Mouse (Mus musculus): ENCODE measurements around the gene Adamts7. TPM values are rescaled to one million over a fixed set of nuclear protein-coding genes. Genes with fewer than 3 reads are reported as not detected.

Gene Adamts7
- polyA plus RNA-seq, 1 experiment from 2014 or later: 0.35 TPM

DNA sequence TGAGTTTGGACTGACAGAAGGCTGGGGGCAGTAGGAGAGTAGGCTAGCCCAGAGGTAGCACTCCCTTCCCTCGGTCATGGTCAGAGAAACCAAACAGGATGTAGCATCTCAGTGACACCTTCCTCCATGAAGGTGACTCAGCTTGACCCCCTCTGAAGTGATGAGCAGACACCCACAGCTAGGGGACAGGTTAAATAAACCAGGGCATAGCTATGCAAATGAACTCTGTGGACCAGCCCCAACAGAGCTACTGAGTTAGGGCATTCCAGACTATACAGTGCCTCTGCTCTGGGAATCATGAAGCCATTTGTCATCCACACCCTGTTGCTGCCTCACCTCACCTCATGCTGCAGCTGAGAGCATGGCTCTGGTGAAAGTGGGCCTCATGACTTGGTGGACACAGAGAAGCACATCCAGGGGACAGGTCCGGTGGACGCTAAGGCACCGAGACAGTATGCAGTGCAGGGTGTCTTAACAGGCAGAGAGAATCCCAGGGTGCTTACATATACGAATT, 71.1 kb downstream of the Adamts7 start:
- DNase-seq (ENCODE audit: low spot score): no peak

DNA sequence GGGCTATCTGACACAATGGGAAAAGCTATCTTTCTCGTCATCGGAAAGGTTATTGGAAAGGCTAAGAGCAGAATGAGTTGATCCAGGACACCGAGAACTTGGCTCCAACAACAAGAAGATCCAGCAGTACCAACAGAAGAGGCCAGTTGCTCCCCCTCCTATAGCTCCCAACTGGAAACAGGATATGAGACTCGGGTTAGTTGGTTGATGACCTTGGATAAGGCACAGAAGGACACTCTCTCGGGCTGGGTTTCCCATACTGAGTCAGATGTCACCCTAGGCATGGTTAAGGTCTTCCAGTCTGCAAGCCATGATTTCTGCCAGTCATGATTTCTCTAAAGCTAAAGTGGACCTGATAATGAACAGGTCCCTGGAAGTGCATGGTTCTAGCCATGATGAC, 71.9 kb downstream of the Adamts7 start:
- no peak for DNase-seq (ENCODE audit: low spot score)

DNA sequence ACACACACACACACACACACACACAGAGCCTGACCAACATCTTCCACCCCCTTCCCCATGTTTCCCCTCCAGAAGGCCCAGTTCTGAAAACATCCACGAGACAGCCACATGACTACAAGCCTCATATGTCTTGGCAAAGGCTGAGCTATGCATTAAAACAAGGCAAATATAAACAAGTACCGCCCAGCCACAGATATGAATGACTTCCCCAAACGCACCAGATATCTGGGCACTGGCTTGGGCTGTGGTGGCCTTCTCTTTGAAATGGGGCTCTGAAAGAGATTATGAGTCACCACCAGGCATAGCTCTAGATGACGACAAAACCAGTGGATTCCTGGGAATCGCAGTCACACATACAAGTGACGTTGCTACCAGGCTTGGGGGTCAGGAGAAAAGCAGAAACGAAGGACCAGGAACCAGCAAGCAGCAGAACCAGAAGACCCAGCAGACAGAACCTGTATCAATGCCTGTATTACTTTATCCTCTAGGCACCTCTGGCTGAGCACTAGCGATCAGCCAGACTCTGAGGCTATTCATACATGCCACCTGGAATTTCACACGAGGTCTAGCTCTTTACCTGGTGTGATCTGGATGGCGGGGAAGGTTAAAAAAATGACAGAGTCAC, 72.5 kb downstream of the Adamts7 start:
- DNase-seq (ENCODE audit: low spot score): no peak

DNA sequence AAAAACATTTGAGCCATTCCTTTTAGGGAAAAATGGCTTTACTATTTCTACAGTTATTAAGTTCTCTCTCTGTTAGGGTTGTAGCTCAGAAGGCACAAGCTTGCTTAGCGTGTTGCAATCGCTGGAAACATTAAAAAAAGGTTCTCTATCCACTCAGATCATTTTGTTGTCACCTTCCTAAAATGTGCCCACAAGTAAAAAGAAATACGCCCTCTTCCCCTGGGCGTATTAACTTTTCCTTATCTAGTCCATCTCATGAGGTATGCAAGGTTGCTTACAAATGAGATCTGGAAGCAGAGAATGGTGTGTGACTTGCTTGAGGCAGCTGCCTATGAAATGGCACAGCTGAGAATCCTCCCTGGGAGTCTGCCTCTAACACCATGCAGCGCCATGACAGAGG, 73.9 kb downstream of the Adamts7 start:
- DNase-seq (ENCODE audit: low spot score): peak; percentile 16

DNA sequence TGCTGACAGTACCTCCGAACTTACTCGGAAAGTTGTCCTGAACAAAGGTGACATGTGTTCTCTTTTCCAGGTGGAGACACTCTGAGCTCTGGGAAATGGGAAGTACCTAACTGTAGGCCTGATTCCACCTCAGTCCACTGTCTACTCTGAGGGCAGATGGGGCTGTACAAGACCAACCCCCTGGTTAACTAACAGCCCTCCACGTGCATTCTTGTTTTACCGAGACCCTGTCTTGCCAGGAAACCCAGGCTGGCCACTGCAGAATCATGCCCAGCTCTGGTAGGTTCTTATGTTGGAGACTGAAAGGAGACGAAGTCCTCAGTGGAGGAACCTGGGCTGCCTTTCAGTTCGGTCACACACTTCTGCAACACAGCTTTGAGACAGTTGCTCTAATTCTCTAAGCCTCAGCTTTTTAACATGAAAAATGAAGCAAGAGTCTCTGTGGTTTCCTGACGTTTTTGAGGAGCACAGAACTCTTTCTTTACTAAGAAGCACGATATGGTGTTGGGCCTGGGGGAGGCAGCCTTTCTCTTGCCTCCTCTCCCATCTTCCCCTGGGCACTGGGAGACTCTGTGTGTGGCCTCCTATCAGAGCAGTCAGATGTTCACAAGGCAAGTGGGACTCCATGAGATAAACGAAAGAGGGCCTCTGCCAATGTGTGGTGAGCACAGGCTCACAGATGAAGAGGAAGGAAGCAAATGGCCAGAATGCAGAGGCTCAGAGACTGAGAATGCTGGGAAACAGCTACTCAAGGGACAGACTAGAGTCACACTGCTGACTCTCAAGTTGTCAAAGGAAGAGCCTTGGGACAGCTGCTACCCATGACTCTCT, 74.6 kb downstream of the Adamts7 start:
- peak; percentile 60 for DNase-seq (ENCODE audit: low spot score)

DNA sequence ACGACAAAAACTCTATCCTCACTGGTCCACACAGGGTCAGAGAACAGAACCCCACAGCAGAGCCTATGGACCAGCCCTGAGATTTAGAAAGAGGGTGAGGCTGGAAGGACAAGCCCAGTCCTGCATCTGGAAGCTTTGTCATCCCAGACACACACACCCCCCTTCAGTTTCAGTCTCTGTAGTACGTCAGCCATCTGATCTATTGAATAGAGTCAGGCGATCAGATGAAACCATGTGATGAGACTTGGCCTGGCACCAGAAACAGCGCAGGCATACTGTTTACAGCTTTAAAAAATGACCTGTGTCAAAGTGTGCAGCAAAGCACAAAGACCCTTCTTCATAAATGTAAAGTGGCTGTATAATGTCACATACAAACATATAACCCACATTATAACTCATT, 77.7 kb downstream of the Adamts7 start:
- DNase-seq (ENCODE audit: low spot score): no peak

DNA sequence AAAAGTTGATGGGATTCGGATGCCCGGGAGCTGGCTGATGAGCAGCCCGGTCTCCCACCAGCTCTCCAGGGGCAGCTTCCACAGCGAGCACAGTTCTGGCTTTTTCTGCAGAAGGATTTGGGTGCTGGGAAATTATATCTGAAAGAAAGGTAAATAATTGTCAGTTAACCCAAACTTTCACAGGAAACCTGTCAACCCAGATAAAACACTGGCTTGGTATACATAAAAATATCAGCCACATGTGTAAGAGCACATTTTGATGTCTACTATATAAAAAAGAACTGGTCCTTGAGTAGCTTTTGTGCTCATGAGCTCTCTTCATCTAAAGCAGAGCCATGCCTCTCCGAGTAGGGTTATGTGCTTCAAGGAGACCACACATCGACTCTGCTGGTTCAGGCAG, 78.2 kb downstream of the Adamts7 start:
- DNase-seq (ENCODE audit: low spot score): no peak

DNA sequence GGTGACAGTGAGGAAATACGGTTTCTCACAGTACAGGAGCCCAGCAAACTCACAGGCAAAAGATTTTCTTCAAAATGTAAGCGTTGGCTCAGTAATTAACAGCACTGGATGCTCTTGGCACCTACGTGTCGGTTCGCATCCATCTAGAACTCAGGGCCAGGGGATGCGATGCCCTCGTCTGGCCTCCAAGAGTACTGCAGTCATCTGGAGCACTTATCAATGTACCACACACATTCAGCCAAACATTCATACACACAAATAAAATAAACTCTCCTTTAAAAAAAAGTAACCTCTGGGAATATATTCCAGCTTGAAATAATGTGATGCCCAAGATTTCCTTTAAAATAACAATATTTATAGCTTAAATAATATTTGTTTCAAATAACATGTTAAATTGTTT, 78.7 kb downstream of the Adamts7 start:
- DNase-seq (ENCODE audit: low spot score): peak; percentile 42

DNA sequence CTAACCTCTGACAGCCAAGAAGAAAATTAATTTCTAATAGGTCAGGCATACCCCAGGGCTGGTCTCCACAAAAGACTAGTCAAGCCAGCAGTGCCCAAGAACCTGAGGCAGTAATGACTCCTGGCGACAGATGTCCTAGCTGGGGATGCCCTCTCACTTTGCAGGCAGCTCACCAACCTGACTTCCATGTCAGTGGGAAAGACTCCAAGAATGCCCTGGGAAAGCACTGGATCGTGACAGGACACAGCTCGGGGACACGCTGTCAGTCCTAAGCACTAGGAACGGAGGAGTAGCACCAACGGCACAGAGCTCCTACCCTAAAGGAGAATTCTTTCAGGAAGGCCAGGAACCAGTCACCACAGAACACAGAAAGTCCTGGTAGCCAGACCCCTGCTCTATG, 79.4 kb downstream of the Adamts7 start:
- DNase-seq (ENCODE audit: low spot score): no peak

DNA sequence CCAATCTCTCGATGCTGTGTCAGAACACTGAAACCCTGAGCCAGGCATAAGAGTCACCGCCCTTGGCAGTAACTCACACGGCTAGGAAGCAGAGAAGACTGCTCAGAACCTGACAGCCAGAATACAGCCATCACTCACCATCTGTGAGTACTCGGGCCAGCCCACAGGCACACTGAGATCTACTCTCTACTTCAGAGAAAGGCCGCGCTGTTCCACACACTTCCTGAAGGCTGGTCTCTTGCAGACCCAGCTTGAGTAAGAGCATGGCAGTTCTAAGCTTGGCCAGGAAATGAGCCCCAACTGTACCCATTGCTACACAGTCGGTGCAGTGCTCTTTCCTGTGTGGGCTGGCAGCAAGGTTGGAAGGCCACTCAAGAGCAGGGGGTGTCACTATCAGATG, 80.0 kb downstream of the Adamts7 start:
- peak; percentile 75 for DNase-seq (ENCODE audit: low spot score)

DNA sequence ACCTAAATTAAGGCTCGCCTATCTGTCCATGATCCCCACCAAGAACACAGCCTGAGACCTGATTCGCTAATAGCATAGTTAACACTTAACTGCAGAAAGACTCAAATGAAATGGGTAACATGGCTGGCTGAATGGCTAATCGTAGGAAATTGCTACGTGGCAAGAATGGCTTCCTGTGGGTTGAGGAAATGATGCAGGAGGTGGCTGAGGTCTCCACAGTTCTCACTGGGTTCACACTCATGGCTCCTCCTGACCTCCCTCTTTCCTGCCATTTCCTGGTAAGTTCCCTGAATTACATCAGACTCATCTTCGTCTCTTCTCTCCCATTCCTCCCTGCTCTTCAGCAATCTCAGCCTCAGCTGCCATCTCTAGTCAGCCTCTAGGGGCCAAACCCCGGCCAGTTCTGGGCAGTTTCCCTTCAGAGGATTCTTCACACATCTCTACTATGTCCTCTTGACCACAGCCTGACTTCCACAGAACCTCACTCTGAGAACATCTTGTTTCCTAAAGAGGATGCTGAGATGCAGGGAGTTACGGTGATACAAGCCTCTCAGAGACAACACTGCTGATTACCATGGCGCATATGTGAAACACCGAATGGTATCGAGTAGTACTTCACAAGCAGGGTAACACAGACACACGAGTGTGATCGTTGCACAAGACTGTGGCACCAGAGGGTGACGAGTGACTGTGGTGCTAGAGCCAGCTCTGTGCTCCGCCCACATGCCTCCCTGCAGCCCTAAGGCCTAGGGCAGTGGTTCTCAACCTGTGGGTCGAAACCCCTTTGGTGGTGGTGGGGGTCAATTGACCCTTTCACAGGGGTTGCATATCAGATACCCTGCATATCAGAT, 81.7 kb downstream of the Adamts7 start:
- no peak for DNase-seq (ENCODE audit: low spot score)

DNA sequence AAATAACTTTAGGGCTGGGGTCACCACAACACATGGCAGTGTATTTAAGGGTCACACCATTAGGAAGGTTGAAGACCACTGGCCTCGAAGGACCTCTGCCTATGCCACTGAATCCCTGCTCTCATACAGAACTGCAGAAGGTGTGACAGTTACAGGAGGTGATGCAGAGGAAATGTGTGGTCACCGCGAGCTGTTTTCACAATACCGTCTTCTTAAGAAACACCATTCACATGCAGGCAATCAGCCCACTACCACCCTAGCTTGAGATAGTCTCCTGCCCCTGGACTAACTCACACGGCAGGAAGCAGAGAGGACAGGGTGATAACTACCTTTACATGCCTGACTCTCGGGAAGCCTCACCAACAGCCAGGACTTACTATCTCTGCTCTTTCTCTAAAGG, 82.3 kb downstream of the Adamts7 start:
- no peak for DNase-seq (ENCODE audit: low spot score)

DNA sequence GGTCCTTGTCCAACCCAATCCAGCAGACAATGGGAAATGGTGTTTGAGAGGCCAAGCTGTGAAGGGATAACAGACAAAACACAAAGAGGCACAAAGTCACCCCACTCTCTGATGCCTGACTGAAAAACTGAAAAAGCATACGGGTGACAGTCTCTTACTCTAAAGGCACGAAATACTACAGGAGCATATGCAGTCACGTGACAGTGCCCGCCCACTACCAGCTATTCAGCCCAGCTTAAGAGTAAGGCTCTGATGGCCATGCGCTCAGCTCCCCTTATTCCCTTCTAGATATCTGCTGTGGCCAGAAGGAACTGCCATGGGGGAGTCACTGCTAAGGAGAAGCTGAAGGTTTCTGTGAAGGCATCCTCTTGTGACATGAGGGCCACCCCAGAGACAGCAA, 82.9 kb downstream of the Adamts7 start:
- DNase-seq (ENCODE audit: low spot score): no peak

DNA sequence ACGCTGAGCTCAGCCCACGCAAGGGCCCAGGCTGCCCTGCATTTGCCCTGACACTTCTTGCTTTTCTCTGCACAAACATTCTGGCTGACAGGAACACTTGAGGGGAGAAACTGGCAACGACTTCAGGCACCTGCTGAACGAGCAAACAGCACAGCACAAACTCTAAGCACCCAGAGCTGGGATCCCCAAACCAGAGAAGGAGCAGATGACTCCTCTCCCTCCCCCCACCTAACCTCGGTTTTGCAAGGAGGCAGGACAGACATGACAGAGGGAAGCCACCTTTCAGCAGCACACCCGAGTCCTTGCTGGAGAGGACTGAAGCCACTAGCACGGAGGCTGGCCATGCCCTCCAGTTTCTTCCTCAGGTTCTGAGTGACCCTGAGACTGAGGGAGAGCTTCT, 84.4 kb downstream of the Adamts7 start:
- DNase-seq (ENCODE audit: low spot score): no peak

DNA sequence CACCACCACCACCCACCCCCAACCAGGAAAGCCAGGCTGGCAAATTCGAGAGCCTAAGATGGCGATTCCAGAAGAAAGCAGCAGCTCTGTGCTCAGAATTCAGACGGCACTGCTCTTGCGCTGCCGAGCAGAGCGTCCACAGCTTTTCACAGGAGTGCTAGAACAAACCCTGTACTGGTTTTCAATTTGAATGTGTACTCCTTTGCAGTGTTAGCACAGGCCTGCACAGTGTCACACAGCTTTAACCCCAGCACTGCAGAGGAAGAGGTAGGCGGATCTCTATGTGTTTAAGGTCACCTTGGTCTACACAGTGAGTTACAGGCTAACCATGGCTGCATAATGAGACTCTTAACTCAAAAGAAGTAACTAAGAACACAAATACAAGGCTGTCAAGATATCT, 85.5 kb downstream of the Adamts7 start:
- DNase-seq (ENCODE audit: low spot score): no peak

DNA sequence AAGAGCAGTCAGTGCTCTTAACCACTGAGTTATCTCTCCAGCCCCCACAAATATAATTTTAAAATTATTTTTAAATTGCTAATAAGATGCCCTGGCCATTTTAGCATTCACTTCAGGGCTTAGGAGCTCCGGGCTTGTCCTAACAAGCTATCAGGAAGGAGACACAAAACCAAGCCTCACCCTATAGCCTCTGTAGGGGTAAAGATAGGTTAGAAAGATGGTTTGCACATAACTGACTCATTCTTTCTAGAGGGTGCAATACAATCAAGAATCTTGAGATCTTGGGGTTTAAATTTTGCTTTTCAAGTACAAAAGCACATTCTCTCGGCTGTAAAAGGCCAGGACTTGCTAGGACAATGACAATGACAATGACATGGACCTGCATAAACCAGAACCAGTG, 86.2 kb downstream of the Adamts7 start:
- DNase-seq (ENCODE audit: low spot score): no peak

DNA sequence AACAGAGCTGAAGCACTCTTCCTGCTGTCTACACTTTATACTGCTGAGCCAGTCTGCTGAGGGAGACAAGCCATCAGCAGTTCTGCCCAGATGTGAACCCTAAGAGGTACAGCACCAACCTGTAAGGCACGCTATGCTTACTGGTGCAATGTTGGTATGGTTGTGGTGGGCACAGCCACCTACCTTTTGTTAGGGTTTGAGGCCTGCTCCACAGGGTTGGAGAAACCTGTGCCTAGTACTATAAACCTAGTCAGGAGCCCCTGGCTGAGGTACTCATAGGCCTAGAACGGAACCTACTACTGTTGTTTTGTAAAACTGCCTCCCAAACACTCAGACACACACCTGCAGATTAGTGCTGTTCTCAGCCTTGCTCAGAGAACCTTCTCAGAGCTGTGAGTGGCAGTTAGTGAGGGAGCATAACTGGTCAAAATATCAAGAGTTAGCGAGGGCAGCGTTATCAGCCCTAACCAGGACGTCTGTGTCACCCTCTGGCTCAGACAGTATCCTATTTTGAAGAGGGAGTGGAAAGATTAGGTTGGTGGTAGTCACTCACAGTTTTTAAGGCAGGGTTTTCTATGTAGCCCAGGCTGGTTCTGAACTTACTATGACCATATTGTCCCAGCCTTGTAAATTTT, 87.4 kb downstream of the Adamts7 start:
- no peak for DNase-seq (ENCODE audit: low spot score)

DNA sequence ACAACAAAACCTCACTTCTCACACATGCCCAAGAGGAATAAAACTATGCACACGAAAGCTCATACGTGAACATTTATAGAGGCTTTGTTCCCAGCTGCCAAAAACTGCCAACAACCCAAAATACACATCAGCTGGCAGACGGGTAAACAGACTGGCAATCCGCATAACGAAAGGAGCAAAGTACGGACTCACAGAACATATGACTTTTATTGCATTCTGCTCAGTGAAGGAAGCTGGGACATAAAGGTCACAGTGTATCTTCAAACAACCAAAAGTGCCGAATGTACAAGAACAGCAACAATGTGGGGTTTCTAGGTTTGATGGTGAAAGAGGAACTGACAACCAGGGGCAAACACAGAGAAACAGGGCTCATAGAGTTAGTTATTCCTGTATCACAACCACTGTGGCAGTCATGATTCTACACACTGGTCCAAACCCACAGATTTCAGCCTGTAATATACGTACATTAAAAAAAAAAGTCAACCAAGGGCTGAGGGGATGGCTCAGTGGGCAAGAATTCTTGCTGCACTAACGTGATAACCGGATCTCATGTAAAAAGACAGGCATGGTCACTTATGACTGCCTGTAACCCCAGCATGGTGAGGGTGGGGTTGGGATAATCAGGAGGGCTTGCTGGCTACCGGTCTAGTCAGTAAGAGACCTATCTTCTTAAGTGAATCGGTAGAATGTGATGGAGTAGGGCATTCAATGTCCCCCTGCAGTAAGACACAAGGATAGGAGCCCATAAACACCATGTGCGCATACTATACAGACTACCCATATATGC, 88.3 kb downstream of the Adamts7 start:
- DNase-seq (ENCODE audit: low spot score): no peak

DNA sequence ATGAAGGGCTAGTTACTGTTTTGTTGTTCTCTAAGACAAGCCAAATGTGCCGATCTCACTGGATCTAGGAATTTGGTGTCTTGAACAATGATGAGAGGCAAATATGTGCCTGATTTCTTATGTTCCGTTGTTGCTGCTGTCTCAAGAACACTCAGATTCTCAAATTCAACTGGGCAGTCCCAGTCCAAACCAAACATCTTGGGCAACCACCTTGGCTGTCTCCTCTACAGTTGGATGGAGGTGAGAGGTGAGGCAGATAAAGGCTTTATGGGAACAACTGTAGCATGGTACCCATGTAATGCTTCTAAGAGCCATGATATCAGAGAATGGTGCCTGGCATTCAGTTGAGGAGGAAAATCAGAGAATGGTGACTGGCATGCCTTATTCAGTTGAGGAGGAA, 90.3 kb downstream of the Adamts7 start:
- no peak for DNase-seq (ENCODE audit: low spot score)

DNA sequence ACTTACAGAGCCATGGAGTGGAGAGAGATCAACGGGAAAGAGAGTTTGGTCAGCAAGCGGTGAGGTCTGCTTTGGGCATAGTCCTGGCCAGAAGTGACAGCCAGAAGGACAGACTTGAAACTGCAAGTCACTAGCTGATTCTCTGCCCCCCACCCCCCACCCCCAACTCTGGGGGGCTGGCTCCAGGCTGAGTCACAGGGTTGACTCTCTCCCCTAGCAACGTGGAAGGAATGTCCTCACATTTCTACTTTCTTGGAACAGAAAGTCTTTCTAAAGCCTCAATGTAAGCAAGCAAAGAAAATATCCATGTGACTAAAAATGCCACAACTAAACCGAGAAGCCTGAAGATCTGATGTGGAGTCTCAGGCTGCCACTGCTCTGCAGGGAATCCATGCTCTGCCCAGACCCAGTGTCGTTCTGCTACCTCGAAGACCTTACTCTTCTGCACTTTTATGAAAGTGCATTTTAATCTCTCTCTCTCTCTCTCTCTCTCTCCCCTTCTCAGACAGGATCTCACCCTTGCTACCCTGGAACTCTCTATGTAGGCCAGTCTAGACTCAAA, 93.1 kb downstream of the Adamts7 start:
- no peak for DNase-seq (ENCODE audit: low spot score)

Measured in thymus, postnatal 0 days (tissue).